Mouse (Mus musculus): ENCODE results near the gene Cnmd.
A peak's percentile ranks its signal among the peaks of the same experiment; 100 is the strongest.

Cnmd gene

DNA sequence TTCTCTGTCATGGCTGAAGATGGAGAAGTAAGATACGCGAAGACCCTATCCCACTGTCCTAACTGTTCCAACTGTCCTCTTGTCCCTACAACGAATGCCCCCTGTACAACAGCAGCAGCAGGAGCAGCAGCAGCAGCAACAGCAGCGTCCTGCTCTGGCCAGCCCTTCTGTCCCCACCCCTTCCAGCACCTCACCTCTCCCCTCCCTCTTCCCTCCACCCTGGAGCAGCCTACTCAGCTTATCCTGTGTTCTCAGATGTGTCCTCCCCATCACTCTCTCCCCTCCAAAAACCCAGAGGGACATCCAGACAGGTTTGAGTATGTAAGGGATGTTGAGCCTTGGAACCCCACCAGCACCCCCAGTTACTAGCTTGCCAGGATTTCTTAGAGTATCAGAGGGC, at the start of gene Cnmd:
TSS of gene Cnmd (minus strand) at position 170 of the 400 bp plus-strand sequence.
- no peak for DNase-seq (ENCODE audit: low read depth, low spot score)

DNA sequence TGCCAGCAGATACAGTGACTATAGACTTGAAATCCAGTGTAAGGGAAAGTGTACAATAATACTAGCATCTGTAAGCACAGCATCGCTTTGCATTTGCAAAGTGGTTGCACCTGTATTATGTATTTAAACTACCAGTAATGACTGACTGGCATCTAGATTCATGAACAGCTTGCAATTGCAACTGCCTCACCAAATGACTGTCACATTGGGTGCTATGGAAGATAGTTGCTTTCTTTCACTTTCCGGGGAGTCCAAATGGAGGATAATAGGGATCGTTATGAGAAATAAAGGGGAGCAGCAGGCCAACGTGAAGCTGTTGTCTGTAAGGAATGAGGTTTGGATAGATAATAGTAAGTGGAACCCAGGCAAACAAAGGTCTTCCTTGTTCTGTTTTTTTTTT, 49.3 kb upstream of the Cnmd start:
- DNase-seq (ENCODE audit: low read depth, low spot score) = no peak

DNA sequence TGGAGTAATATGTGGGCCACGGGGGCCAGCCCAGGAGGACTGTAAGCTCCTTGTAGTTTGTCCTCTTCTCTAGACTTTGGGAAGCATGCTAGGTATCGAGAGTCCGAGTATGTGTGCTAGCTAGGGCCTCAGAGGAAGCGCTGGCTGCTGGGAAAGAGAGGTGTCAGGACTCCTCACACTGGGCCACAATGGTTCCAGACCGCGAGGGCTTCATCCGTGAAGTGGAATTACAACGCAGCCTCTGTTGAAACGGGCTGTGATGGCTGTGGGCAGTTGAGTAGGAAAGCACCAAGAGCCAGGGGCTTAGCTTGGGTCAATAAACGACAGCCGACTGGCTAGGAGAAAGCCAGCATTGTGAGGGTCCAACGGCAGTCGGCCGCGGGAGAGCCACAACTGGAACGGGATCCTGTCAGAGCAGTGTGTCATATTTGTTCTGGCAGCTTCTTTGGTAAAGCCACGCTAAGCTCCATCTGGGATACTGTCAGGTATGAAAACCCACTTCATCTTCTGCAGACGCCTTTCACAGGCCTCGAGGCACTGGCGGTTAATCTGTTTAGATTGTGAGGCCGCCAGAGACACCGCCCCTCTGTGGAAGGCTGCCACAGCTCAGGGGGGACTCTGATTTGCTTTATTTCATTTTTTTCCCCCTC, 41.7 kb upstream of the Cnmd start:
- no peak for DNase-seq (ENCODE audit: low read depth, low spot score)

DNA sequence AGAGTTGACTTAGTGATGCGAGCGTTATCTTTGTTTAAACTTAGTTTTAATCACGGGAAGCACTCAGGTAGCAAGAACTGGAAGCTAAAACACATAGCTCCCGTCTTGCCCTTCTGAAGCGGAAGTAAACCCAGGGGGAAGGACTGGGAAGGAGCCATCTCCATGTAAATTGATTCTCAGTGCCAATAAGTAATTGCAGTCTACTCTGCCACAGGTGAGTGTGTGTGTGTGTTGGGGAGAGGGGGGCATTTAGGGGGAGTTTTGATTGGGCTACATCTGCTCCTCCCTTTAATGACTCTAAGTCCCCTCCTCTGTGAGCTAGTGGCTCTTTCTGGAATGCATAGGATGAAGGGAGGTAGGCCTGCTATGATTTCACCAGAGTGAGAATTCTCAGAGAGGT, 39.6 kb upstream of the Cnmd start:
- no peak for DNase-seq (ENCODE audit: low read depth, low spot score)

DNA sequence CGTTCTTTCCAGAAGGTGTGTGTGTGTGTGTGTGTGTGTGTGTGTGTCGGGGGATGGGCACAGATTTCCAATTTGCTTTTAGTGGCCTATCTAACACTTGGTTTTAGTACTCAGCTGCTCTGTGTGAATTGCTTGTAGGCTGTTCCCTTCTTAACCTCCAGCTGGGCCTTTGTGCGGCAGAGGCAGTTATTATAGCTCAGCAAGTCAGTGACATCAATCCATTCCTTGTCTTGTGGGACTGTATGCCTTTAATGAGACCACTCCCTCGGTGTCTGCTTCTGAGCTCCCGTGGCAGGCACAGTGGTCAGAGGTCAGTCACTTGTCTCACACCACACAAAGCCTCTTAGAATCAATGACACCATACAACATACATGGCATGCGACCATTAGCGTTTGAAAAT, 39.1 kb upstream of the Cnmd start:
- no peak for DNase-seq (ENCODE audit: low read depth, low spot score)

DNA sequence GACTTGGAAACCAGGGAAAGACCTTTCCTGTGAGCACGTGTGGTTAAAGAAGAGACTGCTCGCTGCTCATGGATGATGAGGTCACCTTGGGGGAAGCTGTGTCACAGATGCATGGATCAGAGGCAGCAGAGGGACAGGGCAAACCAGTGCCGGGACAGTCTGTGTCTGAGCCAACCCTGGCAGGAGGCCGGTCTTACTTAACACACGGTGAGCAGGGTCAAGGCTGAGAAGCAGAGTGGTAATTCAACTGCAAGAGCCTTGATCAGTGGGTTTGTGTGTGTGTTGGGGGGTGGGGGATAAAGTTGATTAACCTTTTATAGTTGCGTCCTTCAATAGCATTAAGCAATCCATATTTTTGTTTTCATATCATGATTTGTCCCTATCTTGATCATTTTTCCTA, 37.4 kb upstream of the Cnmd start:
- DNase-seq (ENCODE audit: low read depth, low spot score) = no peak

DNA sequence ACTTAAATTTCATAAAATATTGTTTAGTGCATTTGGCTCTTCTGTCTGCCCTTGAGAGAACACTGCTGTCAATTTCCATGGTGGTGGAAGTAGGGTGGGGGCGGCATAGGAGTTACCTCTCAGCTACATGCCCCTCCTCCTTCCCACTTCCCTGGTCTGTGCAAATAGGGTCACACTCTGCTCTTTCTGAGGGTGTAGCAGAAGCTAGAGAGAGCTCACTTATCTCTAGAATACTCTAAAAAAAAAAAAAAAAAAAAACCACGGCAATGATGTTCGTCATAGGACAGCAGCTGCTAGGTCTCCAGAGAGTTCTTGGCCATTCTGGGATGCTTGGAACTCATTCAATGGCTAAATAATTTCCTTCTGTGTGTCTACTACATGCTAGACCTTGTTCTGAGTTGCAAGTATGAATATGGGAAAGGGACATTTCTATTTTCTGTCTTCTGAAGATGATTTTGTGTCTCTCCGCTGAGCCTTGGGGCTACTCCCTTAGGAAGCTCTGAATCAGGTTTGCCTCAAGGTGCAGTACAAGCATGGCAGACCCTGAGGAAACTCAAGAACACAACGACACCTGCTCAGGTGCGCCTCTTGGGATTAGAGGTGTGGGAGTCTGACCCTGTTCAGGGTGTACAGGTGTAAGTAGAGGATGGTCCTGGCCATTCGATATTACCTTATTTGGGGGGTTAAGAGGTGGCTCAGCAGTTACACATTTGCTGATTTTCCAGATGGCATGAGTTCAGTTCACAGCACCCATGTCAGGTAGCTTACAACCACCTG, 28.3 kb upstream of the Cnmd start:
- DNase-seq (ENCODE audit: low read depth, low spot score) = no peak

DNA sequence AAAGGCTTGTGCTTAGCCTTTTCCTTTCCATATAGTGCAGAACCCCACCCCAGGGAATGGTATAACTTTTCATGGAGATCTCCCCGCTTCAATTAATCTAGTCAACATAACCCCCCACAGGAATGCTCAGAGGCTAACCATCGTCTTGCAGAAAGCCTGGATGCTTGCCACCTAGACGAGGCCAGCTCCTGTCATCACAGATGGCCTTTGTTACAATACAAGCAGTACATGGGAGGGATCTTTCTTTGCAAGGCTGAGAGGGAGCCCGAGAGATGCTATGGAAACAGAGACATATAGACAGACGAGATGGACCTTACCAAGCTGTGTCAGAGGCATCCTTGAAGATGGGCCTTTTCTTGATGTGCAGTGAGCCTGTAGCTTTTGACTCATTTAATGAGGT, 18.7 kb upstream of the Cnmd start:
- DNase-seq (ENCODE audit: low read depth, low spot score) = no peak

DNA sequence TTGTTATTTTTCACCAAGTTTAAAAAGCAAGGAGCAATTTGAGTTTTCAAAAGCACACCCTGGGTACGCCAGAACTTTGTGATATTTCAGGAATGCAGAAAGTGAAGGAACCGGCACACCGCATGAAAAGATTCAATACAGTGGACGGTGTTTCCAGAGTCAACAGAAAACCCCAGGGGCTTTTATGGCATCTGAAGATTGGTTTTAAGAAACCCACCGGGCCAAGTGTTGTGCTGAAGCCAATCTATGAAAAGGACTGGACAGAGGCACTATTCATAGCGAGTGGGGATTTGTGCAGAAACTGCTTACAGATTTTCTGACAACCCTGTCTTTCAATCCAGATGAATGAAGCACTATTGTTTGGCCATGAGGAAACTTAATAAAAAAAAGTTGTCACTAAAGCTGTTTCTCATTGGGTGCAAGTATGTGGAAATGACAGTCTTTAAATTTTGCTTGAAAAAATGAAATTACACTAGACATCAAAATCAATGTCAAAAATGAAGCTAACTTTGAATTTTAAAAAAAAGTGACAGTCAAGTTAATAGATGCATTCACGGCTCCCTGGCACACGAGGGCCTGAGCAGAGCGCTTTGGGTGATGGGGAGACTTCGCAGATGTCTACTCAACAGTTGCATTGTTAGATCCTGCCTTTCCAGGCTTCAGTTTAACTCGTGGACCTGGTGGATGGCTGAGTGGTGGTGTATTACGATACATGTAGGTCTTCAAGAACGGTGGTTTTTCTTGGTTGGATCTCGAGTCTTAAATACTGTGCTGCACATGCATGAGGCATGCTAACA, 16.1 kb upstream of the Cnmd start:
- DNase-seq (ENCODE audit: low read depth, low spot score) = no peak

DNA sequence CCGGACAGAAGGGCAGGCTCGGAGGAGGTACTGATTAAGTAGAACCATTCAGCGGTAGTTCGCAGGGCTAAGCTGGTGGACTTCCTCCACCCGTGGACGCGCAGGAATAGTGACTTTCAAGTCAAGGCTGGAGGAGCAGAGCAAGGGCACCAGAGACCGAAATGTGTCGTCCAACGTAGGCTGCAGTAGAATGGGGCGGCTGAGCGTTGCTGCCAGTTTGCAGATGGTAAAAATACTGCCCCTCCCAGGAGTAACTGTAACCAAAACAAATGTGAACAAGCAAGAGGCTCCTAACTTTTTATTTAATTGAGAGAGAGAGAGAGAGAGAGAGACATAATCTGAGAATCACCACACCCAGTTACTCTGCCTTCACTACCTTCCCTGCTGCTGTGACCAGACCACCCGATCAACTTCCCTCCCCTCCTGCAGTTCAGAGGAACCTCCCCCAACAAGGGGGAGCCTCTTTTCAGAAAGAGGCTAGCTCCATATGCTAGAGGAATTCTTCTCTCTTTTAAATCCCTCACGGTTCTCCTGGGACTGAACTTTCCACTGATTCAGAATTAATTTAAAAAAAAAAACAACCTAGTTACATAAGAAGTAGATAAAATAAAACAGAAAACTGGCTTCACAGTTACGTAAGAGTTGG, 15.3 kb upstream of the Cnmd start:
- DNase-seq (ENCODE audit: low read depth, low spot score) = no peak

DNA sequence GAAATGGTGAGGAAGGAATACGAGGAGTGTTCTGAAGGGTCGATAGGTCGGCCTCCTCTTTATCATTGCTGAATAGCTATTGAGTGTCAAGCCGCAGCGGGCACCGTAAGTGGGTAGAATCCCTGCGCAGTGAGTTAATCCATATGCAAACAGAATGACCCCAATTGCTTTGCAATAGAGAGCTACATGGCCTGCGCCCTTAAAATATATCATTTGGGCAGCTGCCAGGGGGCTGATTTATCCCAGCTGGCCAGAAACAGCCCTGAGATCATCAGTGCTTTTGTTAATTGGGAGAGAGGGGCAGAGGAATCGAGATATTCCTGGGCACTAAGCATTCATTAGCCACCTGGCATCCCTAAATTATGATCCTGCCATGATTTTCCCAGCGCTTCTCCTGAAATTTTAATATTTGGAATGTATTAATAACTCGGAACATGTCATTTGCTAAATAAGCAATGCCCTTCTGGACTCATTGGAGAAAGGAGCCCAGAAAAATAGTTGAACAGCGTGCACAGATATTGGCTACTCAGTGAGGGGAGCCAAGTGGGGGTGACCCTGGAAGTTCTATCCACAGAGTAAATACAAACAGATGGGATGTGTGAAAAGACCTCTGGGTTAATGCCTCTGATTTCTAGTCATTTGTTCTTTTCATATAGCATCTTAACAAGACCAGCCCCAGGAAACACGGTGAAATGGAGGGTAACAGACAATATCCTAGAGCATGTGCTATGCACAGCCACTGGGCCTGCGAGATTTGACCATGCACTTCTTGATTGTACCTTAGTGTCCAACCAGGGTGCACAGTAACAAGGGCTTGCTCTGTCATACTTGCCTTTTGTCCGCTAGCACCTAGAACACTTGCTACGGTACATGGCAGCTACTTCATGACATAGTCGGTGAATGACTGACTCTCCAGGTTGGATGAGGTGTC, 11.4 kb upstream of the Cnmd start:
- no peak for DNase-seq (ENCODE audit: low read depth, low spot score)

DNA sequence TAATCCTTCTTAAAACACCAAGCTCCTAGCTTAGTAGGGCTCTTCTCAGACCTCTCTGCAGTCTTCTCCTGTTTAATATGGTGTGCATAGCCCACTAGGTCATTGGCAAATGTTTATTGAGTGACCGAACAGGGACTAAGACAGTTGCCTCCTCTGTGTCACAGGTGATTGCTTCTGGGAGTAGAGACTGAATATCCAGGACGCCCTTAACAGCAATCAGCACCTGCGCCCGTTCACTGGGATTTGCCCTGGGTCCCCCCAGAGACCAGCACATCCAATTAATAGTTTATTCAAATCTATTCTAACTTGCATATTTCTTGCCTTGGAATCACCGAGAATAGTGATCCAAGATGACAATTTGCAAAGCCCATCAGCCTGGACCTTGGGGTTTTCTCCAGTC, 10.6 kb upstream of the Cnmd start:
- no peak for DNase-seq (ENCODE audit: low read depth, low spot score)

DNA sequence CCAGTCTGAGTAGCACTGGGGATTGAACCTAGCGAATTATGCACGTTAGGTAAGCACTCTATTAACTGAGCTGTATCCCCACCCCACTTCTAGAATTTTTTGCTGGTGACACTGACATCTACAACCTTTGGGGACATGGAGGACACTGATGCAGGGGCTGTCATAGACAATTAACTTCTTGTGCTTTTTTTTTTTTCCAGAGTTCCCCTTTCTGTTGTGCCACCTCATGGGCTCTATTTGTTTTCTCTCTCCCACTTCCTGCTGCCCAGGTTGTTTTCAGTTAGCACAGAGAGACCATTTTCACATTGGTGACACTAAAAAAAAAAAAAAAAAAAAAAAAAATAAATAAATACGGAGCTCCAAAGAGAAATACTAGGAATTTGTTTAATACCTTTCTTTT, 9.0 kb upstream of the Cnmd start:
- no peak for DNase-seq (ENCODE audit: low read depth, low spot score)

DNA sequence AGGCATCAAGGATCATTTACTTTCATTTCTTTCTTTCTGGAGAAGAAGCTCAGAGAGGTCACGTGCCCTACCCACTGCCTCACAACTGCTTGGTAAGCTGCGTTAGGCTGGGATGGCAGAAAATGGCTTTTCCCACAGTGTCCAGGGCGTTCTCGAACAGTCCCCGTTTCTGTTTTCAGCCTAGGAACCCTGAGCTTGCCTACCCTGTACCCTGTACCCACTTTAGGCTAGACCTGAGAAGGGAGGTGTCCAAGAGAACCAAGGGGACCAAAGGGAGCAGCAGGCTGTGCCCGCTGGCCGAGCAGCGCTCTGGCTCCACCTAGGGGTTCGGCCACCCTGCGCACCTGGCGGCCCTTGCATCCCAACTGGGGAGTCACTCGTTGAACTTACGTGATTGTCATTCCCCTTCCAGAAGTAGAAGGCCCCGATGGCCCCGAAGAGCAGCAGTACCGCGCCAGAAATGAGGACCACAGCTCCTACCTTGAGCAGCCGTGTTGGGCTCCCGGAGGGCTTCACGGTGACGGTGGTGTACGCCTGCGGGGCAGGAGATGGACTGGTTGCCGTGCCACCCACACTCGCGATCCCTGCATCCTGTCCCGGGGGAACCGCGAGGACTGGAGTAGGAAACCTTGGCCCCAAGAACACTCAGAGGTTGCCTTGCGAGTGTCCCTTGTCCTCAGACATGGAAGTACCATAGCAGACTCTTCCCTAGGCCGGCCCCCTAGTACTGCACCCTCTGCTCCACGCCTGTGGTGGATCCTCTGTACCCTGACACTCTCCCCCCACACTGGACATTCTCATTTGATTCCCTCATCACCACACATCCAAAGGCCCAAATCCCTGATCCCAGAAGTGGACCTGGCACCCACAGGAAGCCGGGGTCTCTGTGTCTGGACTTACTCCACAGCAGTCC, 709 bp downstream of the Cnmd start:
- DNase-seq (ENCODE audit: low read depth, low spot score) = peak; percentile 28

DNA sequence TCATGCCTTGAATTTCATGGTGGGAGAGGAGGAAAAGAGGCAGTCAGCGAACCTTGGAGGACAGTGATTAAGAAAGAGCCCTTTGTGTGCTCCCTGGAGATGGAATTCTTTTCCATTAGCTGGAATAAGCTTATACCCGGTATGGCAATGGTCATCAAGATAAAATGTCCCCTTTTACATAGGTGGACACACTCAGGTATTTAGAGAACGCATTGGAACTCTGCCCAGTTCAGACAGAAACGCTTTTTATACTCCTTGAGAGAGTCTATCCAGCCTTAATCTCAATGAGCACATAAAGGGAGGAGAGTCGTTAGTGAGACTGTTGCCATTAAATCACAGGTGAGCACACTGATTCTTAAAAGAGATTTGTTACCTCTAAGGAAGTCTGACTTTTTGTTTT, 1.5 kb downstream of the Cnmd start:
- no peak for DNase-seq (ENCODE audit: low read depth, low spot score)

DNA sequence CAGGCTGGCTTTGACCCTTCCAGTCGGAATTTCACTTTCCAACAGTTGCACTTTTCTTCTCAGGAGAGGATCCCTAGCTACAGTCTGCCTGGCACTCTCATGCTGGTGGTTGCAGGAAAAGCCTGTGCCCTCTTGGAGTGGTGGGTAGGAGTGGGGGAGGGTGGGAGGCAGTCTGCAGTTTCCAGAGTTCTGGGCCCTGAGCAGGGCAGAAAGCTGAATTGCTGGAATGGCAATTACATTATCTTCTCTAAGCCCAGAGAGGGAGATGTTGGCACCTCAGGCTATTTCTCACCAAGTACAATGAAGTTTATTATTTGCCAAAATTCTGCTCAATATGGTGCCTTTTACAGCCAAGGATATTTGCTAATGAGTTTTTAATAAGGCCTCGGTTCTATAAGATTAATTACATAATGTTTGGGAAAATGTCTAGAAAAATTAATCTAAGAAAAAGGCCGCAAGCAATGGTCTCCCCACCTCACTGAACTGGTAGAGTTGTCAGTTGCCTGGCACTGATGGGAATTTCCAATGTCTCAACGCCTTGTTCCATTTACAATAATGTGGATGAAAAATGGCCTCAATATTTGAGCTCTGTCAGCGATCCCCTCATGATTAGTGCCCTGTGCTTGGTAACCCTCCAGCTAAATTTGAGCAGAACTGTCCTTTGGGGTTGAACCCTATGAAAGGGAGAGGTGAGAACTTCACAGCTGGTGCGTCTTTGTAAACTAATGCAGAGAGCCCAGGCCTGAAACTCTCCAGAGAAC, 3.0 kb downstream of the Cnmd start:
- DNase-seq (ENCODE audit: low read depth, low spot score) = no peak

DNA sequence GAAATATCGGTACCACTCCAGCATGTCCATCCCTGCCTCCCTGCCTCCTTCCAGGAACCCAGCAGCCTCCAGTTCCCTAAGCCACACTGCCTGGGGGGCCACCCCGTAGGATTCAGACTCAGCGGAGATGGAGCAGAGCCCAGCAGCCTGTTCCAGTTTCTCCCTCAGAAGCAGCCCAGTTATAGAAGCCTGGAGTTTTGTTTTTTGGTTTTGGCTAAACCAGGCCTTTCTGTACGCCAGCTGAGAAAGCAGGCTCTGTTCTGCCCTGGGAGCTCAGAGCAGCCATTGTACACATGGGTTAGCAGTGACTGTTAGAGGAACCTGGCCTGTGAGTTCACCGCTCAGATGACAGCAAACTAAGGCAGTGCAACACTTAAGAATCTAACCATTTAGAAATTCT, 3.7 kb downstream of the Cnmd start:
- DNase-seq (ENCODE audit: low read depth, low spot score) = no peak

DNA sequence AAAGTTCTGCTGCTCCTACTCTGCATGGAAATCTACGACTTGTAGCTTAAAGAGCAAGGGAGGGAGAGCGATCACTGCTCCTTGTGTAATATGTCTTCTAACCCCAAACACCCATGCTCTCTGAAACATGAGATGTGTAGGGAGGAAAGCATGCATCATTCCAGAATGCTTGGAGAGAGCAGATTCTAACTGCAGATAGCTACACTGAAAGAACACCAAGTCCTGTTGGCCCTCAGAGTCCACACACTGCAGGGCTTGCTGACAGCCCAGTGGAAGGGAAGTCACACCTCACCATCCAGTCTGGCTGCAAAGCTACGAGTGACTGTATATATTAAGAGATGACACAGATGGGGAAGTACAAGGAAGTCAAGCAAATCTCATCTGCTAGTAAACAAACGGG, 9.3 kb downstream of the Cnmd start:
- no peak for DNase-seq (ENCODE audit: low read depth, low spot score)

DNA sequence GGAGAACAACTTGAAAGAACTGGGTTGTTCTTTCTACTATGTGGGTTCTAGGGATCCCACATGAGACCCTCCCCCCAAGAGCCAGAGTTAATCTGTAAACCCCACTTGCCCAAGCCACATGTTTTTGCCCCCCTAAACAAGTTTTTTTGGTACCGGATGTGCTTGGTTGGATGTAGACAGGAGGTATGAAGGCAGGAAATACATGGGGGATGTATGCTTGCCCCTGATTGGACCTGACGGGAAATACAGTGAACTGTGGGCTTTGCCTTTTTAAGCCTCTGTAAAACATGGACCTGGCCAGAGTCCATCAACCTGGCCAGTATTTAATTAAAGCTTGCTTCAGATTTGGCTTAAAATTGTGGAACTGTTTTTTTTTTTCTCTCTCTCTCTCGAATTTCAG, 12.3 kb downstream of the Cnmd start:
- no peak for DNase-seq (ENCODE audit: low read depth, low spot score)

All from WW6 (cell line).